Mouse (Mus musculus): ENCODE measurements at regions not wholly inside any gene's neighbourhood (a gene's known extent, or its start where the extent isn't known, plus 50 kb on each side); places are given as distances from the start of the nearest gene placed in this dataset.

DNA sequence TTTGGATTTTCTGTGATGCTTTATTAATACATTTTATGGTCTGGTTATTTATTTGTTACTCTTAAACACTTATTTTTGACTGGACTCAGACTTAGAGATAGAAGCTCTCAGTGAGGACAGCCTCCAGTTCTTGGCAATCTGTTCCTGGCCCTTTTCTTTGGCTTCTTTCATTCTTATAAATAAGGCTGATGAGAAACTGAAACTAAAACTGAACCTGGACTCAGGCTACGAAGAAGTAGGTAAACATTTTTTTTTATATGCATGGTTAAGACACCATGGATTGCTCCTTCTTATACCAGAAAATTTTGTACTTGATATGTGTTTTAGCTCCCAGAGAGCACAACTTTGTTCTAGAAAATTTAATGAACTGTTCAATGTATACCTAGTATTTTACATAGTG, 293.4 kb upstream of the Ndst3 start:
- TF ChIP-seq POLR2A (IDR thresholded peaks at IDR 0.05; ENCODE audit: low read depth, low read length), result no peak
- TF ChIP-seq EP300 (IDR thresholded peaks at IDR 0.05; ENCODE audit: low read length), result no peak
- TF ChIP-seq SMC3 (IDR thresholded peaks at IDR 0.05; ENCODE audit: low read depth, low read length), result no peak
- no peak for TF ChIP-seq CTCF (conservative IDR thresholded peaks at IDR 0.05 in 1 of 2, IDR thresholded peaks at IDR 0.05 in 1 of 2; ENCODE audit: low read depth in 2 of 2, low read length in 2 of 2)
